Mouse (Mus musculus): ENCODE data around the gene Olfr681.
"Not testable (repeated sequence)": the region's sequence is repeated elsewhere in the genome, so short reads cannot be mapped to it uniquely, and the experiment has no call there.

Olfr681 gene

DNA sequence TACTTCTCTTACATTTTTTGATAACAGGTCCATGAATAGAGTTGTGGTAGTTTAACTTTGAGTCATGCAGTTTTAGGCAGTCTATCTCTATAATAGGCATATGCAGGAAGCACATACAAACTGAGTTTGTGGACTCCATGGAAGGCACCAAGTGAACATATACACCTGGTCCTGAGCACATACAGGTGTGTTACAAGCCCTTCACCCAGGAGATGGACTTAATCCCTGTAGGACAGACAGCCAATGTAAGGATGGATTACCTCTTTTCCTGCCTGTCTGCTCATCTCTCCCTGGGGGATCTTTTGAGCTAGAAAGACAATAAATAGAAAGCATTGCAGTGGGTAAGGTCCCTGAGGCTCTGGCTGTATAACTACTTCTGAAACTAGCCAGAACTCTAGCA, at the start of gene Olfr681:
Gene Olfr681, plus strand, starts transcription at position 301 of the 400 bp plus-strand sequence.
- no peak for DNase-seq

DNA sequence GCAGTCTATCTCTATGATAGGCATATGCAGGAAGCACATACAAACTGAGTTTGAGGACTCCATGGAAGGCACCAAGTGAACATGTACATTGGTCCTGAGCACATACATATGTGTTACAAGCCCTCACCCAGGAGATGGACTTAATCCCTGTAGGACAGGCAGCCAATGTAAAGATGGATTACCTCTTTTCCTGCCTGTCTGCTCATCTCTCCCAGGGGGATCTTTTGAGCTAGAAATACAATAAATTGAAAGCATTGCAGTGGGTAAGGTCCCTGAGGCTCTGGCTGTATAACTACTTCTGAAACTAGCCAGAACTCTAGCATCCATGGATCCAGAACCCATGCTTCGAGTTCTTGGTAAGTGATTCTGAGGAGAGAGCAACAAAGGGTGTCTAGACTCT, 35.7 kb upstream of the Olfr681 start, which contains the start of gene Olfr679:
Gene Olfr679, plus strand, starts transcription at position 301 of the 400 bp plus-strand sequence.
- DNase-seq: no peak

DNA sequence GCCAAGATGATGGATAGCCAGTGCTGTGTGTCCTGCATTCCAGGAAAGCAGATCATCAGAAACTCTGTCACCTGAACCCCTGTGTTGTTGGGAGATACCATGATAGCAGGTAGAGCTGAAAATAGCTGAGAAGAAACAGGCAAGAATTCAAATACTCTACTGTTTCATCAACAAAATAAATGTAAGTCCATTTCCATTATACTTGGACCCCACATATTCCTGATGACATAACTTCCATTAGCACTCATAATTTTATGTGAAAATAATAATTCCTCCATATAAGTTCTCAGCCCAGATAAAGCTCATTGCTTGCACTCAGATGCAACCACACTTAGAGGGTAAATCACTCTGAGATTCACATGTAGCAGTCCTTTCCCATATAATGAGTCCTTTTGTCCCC, 23.9 kb upstream of the Olfr681 start, which contains the start of gene Olfr680-ps1:
Gene Olfr680-ps1, minus strand, starts transcription at position 101 of the 400 bp plus-strand sequence.
- not testable (repeated sequence) for DNase-seq

DNA sequence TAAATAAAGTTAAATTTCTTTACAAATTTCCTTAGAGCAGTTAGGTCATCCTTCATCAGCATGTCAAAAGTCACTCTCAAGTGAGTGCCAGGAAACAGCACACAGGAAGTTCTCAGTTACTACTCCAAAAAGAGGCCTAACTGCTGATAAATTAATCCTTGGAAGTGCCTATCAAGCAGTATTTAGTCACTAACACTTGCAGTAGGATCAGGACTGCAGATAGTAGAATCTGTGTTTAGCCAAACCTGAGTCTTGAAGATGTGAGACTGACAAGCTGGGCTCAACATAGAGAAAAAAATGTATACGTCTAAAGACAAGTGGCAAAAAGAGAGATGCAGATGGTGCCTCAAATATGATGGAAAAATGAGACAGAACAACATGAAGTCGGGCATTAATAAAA, 24.6 kb downstream of the Olfr681 start:
- DNase-seq: no peak

DNA sequence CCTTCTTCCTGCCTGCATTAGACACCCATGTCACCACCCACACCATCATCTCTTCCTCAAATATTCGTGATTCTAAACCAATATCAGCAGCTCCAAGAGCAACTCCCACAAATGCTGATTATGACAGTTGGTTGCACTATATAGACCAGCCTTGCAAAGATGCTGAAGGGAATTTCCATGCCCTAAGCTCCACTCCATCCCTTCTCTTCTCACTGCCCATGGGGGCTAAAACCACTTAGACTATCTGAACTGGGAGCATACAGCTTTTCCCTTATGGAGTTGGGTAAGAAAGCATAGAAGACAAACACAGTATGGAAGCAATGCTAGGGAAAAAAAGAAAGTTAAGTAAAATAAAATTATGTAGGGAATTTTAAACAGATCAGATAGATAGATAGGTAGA, 30.3 kb downstream of the Olfr681 start, which contains the start of gene Olfr683:
Gene Olfr683, minus strand, starts transcription at position 101 of the 400 bp plus-strand sequence.
- no peak for DNase-seq

DNA sequence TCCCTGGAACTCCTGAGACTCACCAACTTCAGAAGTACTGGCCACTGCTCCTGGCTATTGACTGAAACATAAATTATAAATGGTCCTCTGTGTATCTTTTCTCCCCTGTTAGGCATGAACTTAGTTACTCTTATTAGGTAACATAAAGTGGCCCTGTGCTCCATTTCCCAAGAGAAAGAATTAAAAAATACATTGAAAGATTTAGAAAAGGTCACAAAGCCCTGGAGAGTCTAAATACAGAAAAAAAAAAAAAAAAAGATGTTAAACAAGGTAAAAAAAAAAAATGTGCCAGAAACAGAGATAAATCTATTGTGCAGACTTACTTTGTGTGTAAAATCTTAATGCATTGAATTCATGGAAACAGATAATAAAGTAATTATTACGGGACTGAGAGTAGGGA, 46.9 kb downstream of the Olfr681 start, which contains the start of gene Olfr684:
Gene Olfr684, minus strand, starts transcription at position 101 of the 400 bp plus-strand sequence.
- no peak for DNase-seq

DNA sequence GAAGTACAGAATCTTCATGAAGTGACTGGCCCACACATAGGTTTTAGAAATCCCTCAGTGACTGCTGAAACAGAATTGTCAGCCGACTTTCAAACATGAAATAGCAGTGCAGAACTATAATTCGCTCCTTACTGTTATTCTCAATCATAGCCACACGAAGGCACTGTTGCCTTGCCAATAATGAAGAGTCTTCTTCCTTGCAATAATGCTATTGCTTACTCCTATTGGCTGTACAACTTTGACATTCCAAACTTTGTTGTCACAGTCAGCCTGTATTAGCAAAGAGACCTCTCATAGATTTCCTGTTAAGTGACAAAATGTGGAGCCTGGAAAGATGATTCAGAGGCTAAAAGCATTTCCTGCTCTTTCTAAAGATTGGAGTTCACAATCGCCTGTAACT, 54.1 kb downstream of the Olfr681 start:
- DNase-seq: peak; percentile 7

Data from embryo, embryonic 11 days (tissue).